Mouse (Mus musculus) mature B cell (primary cell): Measurements from ENCODE around the gene Gadd45b.

Experiments
- in situ Hi-C: fragments of 300-500 bp; cut with MboI; formaldehyde crosslinking; loops from 2 replicates; pipeline ENCODE4 v1.14.3; 2019

Gene Gadd45b

DNA sequence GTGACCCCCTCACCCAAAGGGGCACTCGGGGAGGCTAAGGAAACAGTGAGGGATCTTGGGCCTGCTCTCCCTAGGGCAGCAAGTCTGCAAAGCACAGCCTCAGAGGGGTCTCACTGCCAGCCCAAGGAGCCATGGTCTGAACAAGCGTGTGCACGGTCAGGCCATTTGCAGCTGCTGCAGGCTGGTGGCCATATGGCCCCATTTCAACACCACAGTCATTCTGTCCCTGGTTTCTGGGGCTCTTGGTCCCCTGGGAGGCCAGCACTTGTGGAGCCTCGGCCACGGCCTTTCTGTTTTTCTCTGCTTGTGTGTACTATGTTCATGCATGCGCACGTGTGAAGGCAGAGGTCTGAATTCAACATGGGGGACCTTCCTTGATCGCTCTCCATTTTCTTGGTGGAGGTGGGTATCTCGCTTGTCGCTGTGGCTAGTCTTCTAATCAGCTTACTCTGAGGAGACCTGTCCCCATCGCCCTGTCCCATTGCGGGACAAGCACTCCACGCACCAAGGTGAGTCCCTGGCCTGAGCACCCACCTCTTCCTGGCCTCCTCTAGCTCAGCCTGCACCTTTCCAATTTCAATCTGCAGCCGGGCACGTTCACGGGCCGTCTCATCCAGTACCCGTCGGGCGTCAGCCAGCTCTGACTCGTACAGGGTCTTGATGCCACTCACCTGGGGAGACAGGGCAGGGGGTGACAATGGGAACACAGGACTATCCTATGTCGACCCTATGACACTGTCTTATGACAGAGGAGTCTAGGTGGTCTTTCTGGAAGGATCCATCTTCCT is 20.3 kb upstream of the Gadd45b start:
- in situ Hi-C loops, result no loop called here

DNA sequence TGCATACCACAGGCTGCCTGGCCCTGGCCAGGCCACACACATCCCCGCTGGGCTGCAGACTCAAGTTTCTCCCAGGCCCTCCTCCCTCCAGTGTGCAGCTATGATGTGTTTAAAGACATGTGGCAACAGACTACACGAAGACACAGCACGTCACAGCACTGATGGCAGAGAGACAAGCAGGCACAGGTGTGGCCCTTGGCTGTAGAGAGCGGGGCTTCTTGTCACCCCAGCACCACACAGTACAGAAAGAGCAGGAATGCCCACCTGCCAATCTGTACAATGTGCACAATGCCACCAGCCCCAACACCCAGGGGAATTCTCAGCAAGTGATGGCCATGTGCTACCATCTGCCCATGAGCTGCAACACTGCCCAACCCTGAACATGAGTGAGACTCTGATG is 18.5 kb upstream of the Gadd45b start:
- in situ Hi-C loops, result no loop called here

DNA sequence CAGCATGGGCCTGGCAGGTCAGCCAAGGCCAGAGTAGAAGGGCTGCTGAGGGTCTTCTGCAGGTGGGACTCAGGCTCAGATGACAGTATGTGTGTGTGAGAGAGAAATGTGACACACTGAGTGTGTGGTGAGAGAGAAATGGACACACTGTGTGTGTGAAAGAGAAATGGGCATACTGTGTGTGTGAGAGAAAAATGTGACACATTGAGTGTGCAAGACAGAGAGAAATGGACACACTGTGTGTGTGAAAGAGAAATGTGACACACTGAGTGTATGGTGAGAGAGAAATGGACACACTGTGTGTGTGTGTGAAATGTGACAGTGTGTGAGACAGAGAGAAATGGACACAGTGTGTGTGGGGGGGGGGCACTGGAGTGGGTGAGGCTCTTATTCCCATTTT is 18.0 kb upstream of the Gadd45b start:
- in situ Hi-C loops, result no loop called here

DNA sequence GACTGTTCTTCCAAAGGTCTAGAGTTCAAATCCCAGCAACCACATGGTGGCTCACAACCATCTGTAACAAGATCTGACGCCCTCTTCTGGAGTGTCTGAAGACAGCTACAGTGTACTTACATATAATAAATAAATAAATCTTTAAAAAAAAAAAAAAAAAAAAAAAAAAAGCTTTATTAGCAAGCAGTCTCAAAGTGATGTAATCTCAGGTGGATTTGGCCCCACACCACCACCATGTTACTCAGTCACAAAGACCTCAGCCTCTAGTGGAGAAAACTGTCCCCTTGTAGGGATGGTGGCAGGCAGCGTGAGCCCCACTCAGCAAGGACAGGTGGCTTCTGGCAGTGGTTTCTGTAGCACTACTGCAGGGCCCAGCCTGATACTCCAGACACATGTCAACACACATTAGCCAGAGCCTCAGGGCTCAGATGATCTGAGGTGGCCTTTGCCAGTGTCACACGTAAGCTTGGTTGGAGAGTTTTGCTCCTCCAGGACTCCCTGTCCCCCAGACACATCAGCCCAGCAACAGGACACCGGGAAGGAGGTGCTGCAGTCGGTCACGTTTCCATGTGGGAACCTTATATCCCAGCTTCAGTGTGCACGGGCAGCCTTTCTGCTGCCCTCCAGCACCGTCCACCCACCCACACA is 16.4 kb upstream of the Gadd45b start:
- in situ Hi-C loops, result no loop called here

DNA sequence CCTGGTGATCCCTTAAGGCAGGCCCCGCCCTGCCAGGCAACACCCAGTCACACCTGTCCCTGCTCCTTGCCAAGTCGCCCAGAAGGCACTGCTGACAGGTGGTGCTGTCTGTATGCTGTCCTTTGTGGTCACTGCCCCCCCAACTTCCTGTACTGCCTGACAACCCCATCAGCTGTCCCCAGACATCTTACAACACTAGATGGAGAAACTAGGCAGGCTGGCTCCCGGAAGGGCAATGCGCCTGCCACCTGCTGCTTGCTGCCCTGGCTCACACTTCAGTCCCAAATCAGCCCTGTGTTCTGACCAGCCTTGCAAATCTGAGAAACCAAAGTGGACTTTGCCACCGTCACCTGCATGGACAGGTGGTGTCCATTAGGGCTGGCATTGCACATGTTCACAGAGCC is 15.6 kb upstream of the Gadd45b start:
- in situ Hi-C loops, result no loop called here

DNA sequence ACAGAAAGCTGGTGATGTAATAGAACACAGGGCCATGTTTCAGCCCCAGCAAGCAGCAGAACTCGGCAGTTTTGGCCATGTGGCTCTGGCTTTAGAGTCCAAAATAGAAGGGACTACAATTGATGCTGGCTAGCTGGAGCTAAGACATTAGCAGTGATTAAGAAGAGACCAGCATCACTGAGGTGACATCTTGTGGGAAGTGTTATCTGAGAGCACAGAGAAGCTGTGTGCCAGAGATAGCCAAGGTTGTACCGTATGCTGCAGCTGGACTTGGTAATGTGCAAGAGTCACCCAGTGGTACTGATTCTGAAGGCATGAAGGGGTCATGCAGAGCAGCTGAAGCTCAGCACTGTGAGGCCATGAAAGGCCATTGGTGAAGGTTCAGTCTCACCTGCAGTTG is 14.6 kb upstream of the Gadd45b start:
- in situ Hi-C loops, result no loop called here

DNA sequence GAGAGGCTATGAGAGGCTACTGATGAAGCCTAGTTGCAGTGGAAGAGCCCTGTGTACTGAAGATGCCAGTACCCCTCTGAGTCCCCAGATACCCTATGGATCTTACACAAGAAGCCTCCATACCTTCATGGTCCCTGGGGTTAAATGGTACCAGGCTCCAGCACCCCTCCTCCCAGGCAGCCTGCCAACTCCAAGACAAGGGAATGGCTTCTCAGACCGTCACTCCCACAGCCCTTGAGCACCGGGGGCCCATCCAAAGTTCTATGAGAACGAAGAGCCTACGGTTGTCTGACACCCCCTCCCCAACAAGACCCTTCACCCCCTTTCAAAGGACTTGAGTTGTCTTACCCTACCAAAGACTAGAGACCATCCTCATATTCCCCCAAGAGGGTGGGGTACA is 14.1 kb upstream of the Gadd45b start:
- in situ Hi-C loops, result no loop called here

DNA sequence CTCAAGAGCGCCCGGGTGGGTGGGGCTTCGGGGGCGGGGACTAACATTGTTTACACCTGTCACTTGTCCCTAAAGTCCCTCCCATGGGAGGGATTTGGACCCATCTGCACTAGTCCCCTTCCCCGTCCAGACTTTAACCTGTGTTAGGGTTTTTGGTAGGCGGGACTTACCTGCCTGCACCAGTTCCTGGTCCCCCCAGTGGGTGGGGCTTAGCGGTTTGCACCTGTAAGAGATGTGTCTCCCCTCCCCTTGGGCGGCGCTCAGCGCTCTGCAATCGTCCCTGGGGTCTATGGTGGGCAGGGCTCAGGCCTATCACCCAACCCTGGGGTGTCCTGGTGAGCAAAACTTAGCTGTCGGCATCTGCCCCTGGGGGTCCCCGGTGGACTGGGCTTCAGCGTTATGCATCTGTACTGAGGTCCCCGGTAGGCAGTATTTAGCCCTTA is 12.5 kb upstream of the Gadd45b start:
- in situ Hi-C loops, result no loop called here

DNA sequence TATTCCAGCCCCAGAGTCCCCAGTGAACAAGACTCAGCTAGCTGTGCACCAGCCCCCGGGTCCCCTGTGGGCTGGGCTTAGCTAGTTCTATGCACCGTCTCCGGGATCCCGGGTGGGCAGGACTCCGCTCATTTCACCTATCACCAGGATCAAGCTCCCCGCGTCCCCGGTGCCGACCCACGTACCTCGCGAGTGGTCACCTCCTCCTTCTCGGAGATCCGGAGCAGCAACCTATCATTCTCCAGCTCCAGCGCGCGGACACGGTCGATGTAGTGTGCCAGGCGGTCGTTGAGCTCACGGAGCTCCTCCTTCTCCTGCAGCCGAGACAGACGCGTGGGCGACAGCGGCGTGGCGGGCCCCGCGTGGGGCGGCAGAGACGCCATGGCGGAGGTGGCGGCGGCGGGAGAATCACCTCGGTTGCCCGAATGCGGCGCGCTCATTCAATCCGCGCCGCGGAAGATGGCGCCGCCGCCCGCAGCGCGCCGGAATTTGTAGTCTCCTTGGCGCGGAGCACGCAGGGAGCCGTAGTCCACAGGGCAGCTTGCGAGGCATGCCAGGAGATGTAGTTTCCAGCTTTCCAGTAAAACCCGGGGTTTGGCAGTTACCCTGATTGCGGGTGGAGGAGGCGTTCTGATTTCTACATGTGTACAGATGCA is 12.0 kb upstream of the Gadd45b start, which contains the start of gene Lmnb2:
Gene Lmnb2, minus strand, starts transcription at position 467 of the 656 bp plus-strand sequence.
- in situ Hi-C loops, result no loop called here

DNA sequence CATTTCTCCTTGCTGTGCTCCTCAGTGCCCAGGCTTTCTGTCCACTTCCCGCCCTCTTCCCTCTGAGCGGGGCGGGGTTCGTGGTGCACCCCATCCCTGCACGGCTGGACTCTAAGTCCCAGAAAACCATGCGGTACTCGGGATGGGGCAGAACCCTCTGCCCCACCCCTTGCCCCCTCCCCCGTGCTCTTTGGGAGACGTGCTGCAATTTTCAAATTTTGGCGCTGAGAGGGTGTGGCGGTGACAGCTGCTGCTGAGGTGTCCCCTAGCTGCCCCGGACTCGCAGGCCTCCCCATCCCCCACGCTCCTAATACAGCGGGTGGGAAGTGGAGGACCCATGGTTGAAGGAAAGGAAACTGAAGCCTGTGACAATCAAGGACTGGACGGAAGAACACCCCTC is 8.0 kb upstream of the Gadd45b start:
- in situ Hi-C loops, result no loop called here

DNA sequence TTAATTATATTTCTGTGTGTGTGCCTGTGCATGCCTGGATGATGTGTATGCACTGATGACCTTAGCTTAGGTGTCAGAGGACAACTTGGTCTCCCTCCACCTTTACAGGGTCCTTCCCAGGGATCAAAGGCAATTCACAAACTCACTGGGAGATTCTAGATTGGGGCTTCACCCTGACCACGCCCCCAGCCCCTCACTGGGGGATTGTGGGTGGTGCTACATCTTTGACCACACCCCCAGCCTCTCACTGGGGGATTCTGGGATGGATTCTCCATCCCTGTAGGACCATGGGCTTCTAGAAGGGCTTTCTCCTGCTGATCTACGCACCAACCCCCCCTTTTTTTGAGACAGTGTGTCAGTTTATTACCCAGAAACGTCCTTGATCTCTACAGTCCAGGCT is 4.4 kb upstream of the Gadd45b start:
- in situ Hi-C loops, result loop anchor here (5.0 kb wide), 1 partner anchor 72 kb away; no protein-coding TSS in a partner anchor

DNA sequence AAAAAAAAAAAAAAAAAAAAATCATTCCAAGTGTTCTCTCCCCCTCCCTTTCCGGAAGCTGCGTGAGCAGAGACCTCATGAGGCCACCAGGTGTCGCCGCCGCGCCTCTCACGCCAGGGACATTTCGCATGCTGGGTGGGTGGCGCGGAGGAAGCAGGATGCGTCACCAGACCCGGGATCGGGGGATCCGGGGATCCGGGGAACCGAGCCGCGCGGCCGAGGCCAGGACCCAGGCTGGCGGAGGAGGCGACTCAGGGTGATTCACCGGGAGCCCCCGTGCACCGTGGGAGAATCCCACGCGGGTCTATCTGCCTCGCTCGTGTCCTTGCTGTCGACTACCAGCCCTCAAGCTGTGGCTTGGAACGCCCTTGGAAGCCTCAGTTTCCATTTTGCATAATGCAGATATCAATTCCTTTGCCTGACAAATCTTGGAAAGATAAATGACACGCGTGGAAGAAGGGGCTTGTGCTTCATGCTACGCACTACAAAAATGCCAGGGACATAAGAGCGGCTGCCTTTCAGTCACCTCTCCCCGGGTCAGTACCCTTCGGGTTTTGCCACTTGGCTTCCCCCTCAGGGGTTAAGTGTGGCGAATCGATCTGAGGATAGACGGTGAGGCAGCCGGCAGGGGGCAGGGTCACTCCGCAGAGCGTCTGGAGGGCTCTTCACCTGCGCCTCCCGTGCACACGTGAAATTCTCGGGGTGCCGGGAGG is 1.1 kb upstream of the Gadd45b start:
- in situ Hi-C loops, result loop anchor here (5.0 kb wide), 1 partner anchor 69 kb away; no protein-coding TSS in a partner anchor

DNA sequence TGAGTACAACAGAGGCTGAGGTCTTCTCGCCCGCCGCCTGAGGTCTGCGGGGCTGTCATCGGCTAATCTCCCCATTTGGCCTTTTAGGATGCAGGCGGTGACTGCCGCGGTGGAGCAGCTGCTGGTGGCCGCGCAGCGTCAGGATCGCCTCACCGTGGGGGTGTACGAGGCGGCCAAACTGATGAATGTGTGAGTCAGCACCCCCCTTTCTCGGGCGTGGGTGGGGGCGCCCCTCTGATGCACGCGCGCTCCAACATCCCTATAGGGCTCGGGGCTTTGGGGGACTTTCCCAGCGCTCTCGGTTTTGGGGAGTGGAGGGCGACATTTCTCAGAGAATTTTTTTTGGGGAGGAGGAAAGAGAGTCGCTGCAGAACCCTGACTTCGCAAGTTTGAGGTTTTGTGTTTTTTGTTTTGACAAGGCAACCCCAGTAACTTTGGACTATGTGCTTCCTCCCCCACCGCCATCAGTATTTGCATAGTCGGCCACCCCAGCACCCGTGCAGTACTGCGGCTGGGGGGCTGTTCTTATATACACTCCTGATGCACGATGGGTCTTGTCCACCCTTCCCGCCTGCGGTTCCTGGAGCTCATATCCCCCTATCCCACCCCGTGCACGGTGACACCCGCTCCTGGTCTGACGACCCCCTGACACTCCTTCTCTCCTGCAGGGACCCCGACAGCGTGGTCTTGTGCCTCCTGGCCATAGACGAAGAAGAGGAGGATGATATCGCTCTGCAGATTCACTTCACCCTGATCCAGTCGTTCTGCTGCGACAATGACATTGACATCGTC is 684 bp downstream of the Gadd45b start:
- in situ Hi-C loops, result no loop called here

DNA sequence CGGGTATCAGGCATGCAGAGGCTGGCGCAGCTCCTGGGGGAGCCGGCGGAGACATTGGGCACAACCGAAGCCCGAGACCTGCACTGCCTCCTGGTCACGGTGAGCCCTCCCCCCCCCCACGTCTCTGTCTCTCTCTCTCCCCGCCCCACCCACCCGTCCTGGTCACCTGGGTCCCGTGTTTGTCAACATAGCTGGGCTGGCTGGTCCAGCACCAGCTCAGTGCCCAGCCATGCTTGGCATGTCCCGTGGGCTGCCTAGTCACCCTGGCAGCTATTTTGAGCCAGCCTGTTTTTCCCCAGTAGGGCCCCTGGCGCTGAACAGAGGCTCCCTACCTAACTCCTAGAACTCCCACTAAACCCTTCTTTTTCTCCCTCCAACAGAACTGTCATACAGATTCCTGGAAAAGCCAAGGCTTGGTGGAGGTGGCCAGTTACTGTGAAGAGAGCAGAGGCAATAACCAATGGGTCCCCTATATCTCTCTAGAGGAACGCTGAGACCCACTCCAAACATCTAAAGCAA is 1.3 kb downstream of the Gadd45b start:
- in situ Hi-C loops, result no loop called here

DNA sequence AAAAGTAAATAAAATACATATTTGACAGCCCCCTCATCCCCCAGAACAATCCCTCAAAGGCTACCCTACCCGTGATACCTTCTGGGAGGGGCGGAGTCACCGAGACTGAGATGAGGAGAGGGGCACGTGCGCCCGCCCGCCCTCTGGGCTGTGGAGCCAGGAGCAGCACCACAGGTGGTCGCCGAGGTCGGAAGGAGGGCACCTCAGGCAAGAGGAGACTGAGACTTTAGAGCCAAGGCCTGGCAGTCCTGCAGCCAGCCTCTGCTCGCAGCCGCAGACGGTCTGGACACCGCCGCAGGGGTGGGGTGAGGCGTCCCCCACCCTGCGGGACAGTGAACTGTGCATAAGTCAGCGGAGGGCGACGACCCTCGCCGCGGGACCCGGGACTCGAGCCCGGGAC is 1.8 kb downstream of the Gadd45b start:
- in situ Hi-C loops, result no loop called here

DNA sequence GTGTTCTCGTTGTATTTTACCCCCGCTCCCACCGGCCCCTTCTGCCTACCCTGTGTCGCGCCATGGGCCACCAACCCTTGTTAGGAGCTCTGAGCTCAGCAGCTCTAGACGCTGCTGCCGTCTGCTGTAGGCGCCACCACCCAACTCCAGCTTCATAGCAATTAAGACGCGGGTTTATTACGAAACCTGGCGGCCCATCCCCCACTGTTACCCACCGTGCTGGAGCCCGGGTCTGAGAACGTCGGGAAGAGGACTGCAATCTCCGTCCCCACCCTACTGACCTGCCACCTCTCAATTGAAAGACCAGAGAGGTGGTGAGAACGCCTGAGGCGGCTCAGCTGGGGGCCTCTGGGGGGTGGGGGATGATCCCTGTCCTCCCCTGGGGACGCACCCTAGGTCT is 2.3 kb downstream of the Gadd45b start:
- in situ Hi-C loops, result no loop called here

DNA sequence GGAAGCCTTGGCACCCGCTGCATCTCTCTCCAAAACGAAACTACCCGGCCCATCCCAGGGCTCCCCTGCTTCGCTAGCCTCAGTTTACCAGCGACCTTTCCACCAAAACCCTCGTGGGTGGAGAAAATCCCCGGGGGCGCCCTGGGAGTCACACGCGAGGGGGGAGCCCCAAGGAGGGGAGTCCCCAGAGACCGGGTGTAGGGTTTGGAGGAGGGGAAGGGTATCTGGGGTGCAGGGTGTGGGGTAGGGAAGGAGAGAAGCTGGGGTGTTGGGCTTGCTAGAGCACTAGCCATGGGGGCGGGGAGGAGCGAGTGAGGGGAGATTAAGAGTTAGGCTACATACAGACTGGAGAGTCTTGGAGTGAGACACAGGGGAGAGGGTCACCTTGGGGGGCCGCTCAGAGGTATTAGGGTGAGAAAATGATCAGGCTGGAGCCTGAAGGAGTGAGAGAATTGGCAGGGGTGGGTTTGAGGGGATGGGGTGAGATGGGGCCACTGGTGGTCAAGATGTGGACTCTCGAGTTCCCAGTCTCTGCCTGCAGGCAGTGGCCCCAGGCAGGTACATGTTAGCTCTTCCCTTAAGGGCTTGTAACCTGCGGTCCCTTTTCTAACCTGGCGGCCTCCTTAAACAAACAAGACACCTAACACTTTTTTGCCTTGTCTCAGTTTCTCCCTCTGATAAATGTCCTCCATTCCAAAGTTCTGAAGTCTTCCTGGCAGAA is 3.0 kb downstream of the Gadd45b start:
- in situ Hi-C loops, result no loop called here

DNA sequence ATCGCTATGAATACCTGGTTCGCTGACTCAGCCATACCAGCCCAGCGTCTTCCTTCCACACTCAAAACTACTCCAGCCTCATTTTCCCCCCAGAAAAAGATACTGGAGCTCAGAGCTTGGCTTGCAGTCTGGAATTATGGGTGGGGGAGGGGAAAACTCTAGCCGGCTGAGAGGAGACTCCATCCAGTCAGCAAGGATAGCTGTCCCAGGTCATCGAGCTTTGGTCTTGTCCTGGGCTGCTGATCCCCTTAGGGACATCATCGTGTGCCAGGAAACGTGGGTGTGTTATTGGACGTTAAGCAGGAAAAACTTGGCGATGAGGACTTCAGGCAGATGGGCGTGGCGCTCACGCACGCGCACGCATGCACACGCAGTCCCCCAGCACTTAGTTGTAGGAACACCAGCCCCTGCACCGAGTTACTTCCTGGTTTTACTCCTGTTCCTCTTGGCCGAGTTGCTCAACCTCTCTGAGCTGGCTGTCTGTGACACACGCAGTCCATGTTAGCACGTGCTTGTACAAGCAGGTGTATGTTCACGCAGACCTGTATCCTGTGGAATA is 3.6 kb downstream of the Gadd45b start:
- in situ Hi-C loops, result no loop called here

DNA sequence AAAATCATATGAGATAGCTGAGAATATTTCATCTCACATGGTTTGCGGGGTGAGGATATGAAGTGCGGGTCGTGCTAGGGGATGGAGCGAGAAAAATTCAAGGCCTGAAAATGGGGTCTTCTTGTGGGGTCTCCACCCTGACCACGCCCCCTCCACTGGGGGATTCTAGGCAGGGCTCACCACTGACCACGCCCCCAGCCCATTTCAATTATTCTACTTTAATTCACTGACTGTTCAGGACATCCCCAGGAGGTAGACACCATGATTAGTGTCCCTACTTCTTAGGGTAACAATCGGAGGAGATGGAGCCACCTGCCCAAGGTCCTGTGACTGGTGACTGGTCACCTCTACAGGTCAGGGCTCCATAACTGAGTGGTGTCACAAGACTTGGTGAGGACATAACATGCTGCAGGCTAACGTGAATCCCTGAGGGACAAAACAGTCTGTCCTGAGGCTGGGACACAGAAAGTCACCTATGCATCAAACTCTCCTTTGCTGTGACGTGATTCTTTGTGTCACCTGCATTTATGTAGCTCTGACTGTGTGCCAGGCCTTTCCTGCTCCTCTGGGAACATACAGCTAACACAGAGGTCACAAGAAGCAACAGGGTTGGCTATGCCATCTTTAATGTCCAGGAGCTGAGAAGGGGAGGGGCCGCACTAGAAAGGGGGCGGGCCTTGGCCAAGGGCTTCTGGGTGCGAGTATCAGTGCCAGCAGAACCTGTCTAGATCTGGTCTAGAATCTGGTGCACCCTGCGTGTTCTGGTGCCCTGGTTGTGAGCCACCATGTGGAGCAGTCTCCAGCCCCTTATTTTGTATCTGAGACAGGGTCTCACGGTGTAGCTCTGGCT is 4.5 kb downstream of the Gadd45b start:
- in situ Hi-C loops, result no loop called here
